Mouse (Mus musculus) megakaryocyte, embryonic 14.5 days (primary cell): ENCODE measurements around the gene Bcas2.

Source experiments
- FLI1 ChIP-seq: IDR thresholded peaks from 2 replicates; pipeline ENCODE4 v1.6.1; 2012; ENCODE audit warnings: low read length, inconsistent platforms, mixed read lengths
- GATA1 ChIP-seq: IDR thresholded peaks from 3 replicates; pipeline ENCODE4 v1.6.1; 2012; ENCODE audit warnings: mixed read lengths, low read length, inconsistent platforms, borderline replicate concordance

- TF ChIP-seq GATA1: no peak
- TF ChIP-seq FLI1: no peak
These were observed 30.2 kb upstream of the Bcas2 start for GRCm38 (mm10) chr3:103141287-103141686.
